Mouse (Mus musculus): ENCODE measurements around the gene Thbd. TPM values are rescaled to one million over a fixed set of nuclear protein-coding genes. Genes with fewer than 3 reads are reported as not detected.

Thbd gene
- polyA plus RNA-seq, 1 experiment from 2014 or later = 1.7 TPM

GRCm38 (mm10) chr2:148429001-148429505 lies 21.1 kb upstream of the Thbd start:
- Histone ChIP-seq H3K4me3 (ENCODE audit: low read depth, low read length) (no peak overlapping the region), H3K27me3 (ENCODE audit: control insufficient read depth, insufficient read depth, low read depth, low read length) (no peaks in the 10 kb centered on the region), H3K36me3 (ENCODE audit: control insufficient read depth, insufficient read depth) (no peaks in the 10 kb centered on the region), H3K4me1 (ENCODE audit: control insufficient read depth, low read depth, low read length) (no peaks in the 10 kb centered on the region), H3K9ac (ENCODE audit: low read depth, low read length) (no peak overlapping the region), H3K27ac (ENCODE audit: low read length) (no peak overlapping the region), H3K4me2 (ENCODE audit: low read depth, low read length) (no peak overlapping the region), H3K9me3 (replicated peaks; ENCODE audit: control insufficient read depth, low read length) (no peaks in the 10 kb centered on the region)
- no peak for ATAC-seq (ENCODE audit: low read depth)

- Histone ChIP-seq H3K9ac (ENCODE audit: low read depth, low read length) (no peak overlapping the region), H3K27me3 (ENCODE audit: control insufficient read depth, insufficient read depth, low read depth, low read length) (no peaks in the 10 kb centered on the region), H3K4me1 (ENCODE audit: control insufficient read depth, low read depth, low read length) (no peaks in the 10 kb centered on the region), H3K27ac (ENCODE audit: low read length) (no peak overlapping the region), H3K4me2 (ENCODE audit: low read depth, low read length) (no peak overlapping the region), H3K36me3 (ENCODE audit: control insufficient read depth, insufficient read depth) (no peaks in the 10 kb centered on the region), H3K4me3 (ENCODE audit: low read depth, low read length) (no peak overlapping the region), H3K9me3 (replicated peaks; ENCODE audit: control insufficient read depth, low read length) (no peaks in the 10 kb centered on the region)
- no peak for ATAC-seq (ENCODE audit: low read depth)
- 39% methylated on average over 3 of the region's 3 CpGs for WGBS (ENCODE audit: insufficient replicate concordance)
Measured at GRCm38 (mm10) chr2:148428523-148428922, 20.5 kb upstream of the Thbd start.

- H3K36me3 ChIP-seq (ENCODE audit: control insufficient read depth, insufficient read depth) = no peaks in the 10 kb centered on the region
- H3K4me1 ChIP-seq (ENCODE audit: control insufficient read depth, low read depth, low read length) = no peaks in the 10 kb centered on the region
- H3K9ac ChIP-seq (ENCODE audit: low read depth, low read length) = no peak overlapping the region
- no peak for ATAC-seq (ENCODE audit: low read depth)
- H3K4me2 ChIP-seq (ENCODE audit: low read depth, low read length) = no peak overlapping the region
- H3K27me3 ChIP-seq (ENCODE audit: control insufficient read depth, insufficient read depth, low read depth, low read length) = no peaks in the 10 kb centered on the region
- no peak overlapping the region for H3K4me3 ChIP-seq (ENCODE audit: low read depth, low read length)
- H3K9me3 ChIP-seq (replicated peaks; ENCODE audit: control insufficient read depth, low read length) = no peaks in the 10 kb centered on the region
- WGBS (ENCODE audit: insufficient replicate concordance) = 57% methylated on average over 3 of the region's 3 CpGs
- H3K27ac ChIP-seq (ENCODE audit: low read length) = no peak overlapping the region
Measured at GRCm38 (mm10) chr2:148427553-148427952, 19.6 kb upstream of the Thbd start.

- Histone ChIP-seq H3K9ac (ENCODE audit: low read depth, low read length) (no peak overlapping the region), H3K27me3 (ENCODE audit: control insufficient read depth, insufficient read depth, low read depth, low read length) (no peaks in the 10 kb centered on the region), H3K4me2 (ENCODE audit: low read depth, low read length) (no peak overlapping the region), H3K9me3 (replicated peaks; ENCODE audit: control insufficient read depth, low read length) (no peaks in the 10 kb centered on the region), H3K4me1 (ENCODE audit: control insufficient read depth, low read depth, low read length) (no peaks in the 10 kb centered on the region), H3K4me3 (ENCODE audit: low read depth, low read length) (no peak overlapping the region), H3K36me3 (ENCODE audit: control insufficient read depth, insufficient read depth) (no peaks in the 10 kb centered on the region), H3K27ac (ENCODE audit: low read length) (no peak overlapping the region)
- no peak for ATAC-seq (ENCODE audit: low read depth)
- WGBS (ENCODE audit: insufficient replicate concordance) = 42% methylated on average over 5 of the region's 5 CpGs
Measured at GRCm38 (mm10) chr2:148425709-148426382, 17.9 kb upstream of the Thbd start.

GRCm38 (mm10) chr2:148421706-148422105 lies 13.7 kb upstream of the Thbd start:
- no peaks in the 10 kb centered on the region for H3K27me3 ChIP-seq (ENCODE audit: control insufficient read depth, insufficient read depth, low read depth, low read length)
- no peak overlapping the region for H3K27ac ChIP-seq (ENCODE audit: low read length)
- H3K4me2 ChIP-seq (ENCODE audit: low read depth, low read length) = no peak overlapping the region
- WGBS (ENCODE audit: insufficient replicate concordance) = 47% methylated on average over 1 of the region's 1 CpGs
- no peak overlapping the region for H3K9ac ChIP-seq (ENCODE audit: low read depth, low read length)
- ATAC-seq (ENCODE audit: low read depth) = no peak
- no peaks in the 10 kb centered on the region for H3K36me3 ChIP-seq (ENCODE audit: control insufficient read depth, insufficient read depth)
- H3K4me3 ChIP-seq (ENCODE audit: low read depth, low read length) = no peak overlapping the region
- no peaks in the 10 kb centered on the region for H3K9me3 ChIP-seq (replicated peaks; ENCODE audit: control insufficient read depth, low read length)
- H3K4me1 ChIP-seq (ENCODE audit: control insufficient read depth, low read depth, low read length) = no peaks in the 10 kb centered on the region

- no peak overlapping the region for H3K9ac ChIP-seq (ENCODE audit: low read depth, low read length)
- no peaks in the 10 kb centered on the region for H3K36me3 ChIP-seq (ENCODE audit: control insufficient read depth, insufficient read depth)
- H3K9me3 ChIP-seq (replicated peaks; ENCODE audit: control insufficient read depth, low read length) = no peaks in the 10 kb centered on the region
- no peak for ATAC-seq (ENCODE audit: low read depth)
- 15% methylated on average over 1 of the region's 1 CpGs for WGBS (ENCODE audit: insufficient replicate concordance)
- no peak overlapping the region for H3K27ac ChIP-seq (ENCODE audit: low read length)
- no peaks in the 10 kb centered on the region for H3K4me1 ChIP-seq (ENCODE audit: control insufficient read depth, low read depth, low read length)
- H3K4me3 ChIP-seq (ENCODE audit: low read depth, low read length) = no peak overlapping the region
- no peak overlapping the region for H3K4me2 ChIP-seq (ENCODE audit: low read depth, low read length)
- no peaks in the 10 kb centered on the region for H3K27me3 ChIP-seq (ENCODE audit: control insufficient read depth, insufficient read depth, low read depth, low read length)
Measured at GRCm38 (mm10) chr2:148421112-148421511, 13.1 kb upstream of the Thbd start.

GRCm38 (mm10) chr2:148419776-148420175 lies 11.8 kb upstream of the Thbd start:
- H3K27ac ChIP-seq (ENCODE audit: low read length) = no peak overlapping the region
- H3K9ac ChIP-seq (ENCODE audit: low read depth, low read length) = no peak overlapping the region
- WGBS (ENCODE audit: insufficient replicate concordance) = 65% methylated on average over 2 of the region's 2 CpGs
- H3K27me3 ChIP-seq (ENCODE audit: control insufficient read depth, insufficient read depth, low read depth, low read length) = no peaks in the 10 kb centered on the region
- H3K9me3 ChIP-seq (replicated peaks; ENCODE audit: control insufficient read depth, low read length) = no peaks in the 10 kb centered on the region
- H3K4me2 ChIP-seq (ENCODE audit: low read depth, low read length) = no peak overlapping the region
- no peak for ATAC-seq (ENCODE audit: low read depth)
- H3K36me3 ChIP-seq (ENCODE audit: control insufficient read depth, insufficient read depth) = no peaks in the 10 kb centered on the region
- no peak overlapping the region for H3K4me3 ChIP-seq (ENCODE audit: low read depth, low read length)
- no peaks in the 10 kb centered on the region for H3K4me1 ChIP-seq (ENCODE audit: control insufficient read depth, low read depth, low read length)

GRCm38 (mm10) chr2:148419151-148419550 lies 11.2 kb upstream of the Thbd start:
- no peak overlapping the region for H3K4me3 ChIP-seq (ENCODE audit: low read depth, low read length)

GRCm38 (mm10) chr2:148409821-148410220 lies 1.8 kb upstream of the Thbd start:
- ATAC-seq (ENCODE audit: low read depth) = no peak

More at GRCm38 (mm10) chr2:148419151-148419550, 11.2 kb upstream of the Thbd start:
- Histone ChIP-seq H3K27ac (ENCODE audit: low read length) (no peak overlapping the region), H3K4me2 (ENCODE audit: low read depth, low read length) (no peak overlapping the region), H3K36me3 (ENCODE audit: control insufficient read depth, insufficient read depth) (no peaks in the 10 kb centered on the region), H3K9ac (ENCODE audit: low read depth, low read length) (no peak overlapping the region), H3K4me1 (ENCODE audit: control insufficient read depth, low read depth, low read length) (no peaks in the 10 kb centered on the region), H3K9me3 (replicated peaks; ENCODE audit: control insufficient read depth, low read length) (no peaks in the 10 kb centered on the region), H3K27me3 (ENCODE audit: control insufficient read depth, insufficient read depth, low read depth, low read length) (no peaks in the 10 kb centered on the region)
- 58% methylated on average over 3 of the region's 3 CpGs for WGBS (ENCODE audit: insufficient replicate concordance)
- ATAC-seq (ENCODE audit: low read depth) = no peak

More at GRCm38 (mm10) chr2:148409821-148410220, 1.8 kb upstream of the Thbd start:
- H3K27ac ChIP-seq (ENCODE audit: low read length) = no peak overlapping the region
- H3K9ac ChIP-seq (ENCODE audit: low read depth, low read length) = no peak overlapping the region
- no peaks in the 10 kb centered on the region for H3K36me3 ChIP-seq (ENCODE audit: control insufficient read depth, insufficient read depth)
- H3K4me1 ChIP-seq (ENCODE audit: control insufficient read depth, low read depth, low read length) = peaks cover 6% of the 10 kb centered on the region
- peaks cover 24% of the 10 kb centered on the region for H3K27me3 ChIP-seq (ENCODE audit: control insufficient read depth, insufficient read depth, low read depth, low read length)
- no peak overlapping the region for H3K4me2 ChIP-seq (ENCODE audit: low read depth, low read length)
- H3K4me3 ChIP-seq (ENCODE audit: low read depth, low read length) = no peak overlapping the region
- WGBS (ENCODE audit: insufficient replicate concordance) = 52% methylated on average over 1 of the region's 1 CpGs
- H3K9me3 ChIP-seq (replicated peaks; ENCODE audit: control insufficient read depth, low read length) = no peaks in the 10 kb centered on the region
